Mouse (Mus musculus): ENCODE data around the gene Sort1.

GRCm38 (mm10) chr3:108402528-108402920 is 118.6 kb downstream of the Sort1 start:
- TF ChIP-seq CTCF (IDR thresholded peaks at IDR 0.05): no peak
- TF ChIP-seq EP300 (IDR thresholded peaks at IDR 0.05): no peak

Data from lung, postnatal 0 days (tissue).